Mouse (Mus musculus) gastrocnemius, adult 2 months (tissue): ENCODE data around the gene Mtch2. TPM values are rescaled to one million over a fixed set of nuclear protein-coding genes. Genes with fewer than 3 reads are reported as not detected.
"Not testable (repeated sequence)": the region's sequence is repeated elsewhere in the genome, so short reads cannot be mapped to it uniquely, and the experiment has no call there.

Experiments
- DNase-seq: peaks from one replicate; pipeline ENCODE4 v3.0.0; 2022
- H3K27ac ChIP-seq: fragments of 200-600 bp; 2 replicates; pipeline ENCODE4 v1.8.1; 2022; ENCODE audit warnings: mild to moderate bottlenecking
- H3K4me3 ChIP-seq: fragments of 200-600 bp; 2 replicates; pipeline ENCODE4 v1.8.1; 2022; ENCODE audit warnings: mild to moderate bottlenecking, moderate library complexity
- CTCF ChIP-seq: fragments of 200-600 bp; IDR thresholded peaks from 2 replicates; pipeline ENCODE4 v1.8.1; 2022; ENCODE audit warnings: antibody characterized with exemption, mild to moderate bottlenecking, moderate library complexity
- intact Hi-C: fragments of 180-260 bp; cut with DNase I; formaldehyde crosslinking; loops from one replicate; pipeline ENCODE4 v1.15.1; 2025
- total RNA-seq, 2 experiments: library from RNA; stranded (reverse); gene quantifications; 2 replicates each; pipeline ENCODE4 v1.2.3; 2021

Gene Mtch2
- total RNA-seq, 2 experiments from 2014 or later = 156 to 179 TPM

DNA sequence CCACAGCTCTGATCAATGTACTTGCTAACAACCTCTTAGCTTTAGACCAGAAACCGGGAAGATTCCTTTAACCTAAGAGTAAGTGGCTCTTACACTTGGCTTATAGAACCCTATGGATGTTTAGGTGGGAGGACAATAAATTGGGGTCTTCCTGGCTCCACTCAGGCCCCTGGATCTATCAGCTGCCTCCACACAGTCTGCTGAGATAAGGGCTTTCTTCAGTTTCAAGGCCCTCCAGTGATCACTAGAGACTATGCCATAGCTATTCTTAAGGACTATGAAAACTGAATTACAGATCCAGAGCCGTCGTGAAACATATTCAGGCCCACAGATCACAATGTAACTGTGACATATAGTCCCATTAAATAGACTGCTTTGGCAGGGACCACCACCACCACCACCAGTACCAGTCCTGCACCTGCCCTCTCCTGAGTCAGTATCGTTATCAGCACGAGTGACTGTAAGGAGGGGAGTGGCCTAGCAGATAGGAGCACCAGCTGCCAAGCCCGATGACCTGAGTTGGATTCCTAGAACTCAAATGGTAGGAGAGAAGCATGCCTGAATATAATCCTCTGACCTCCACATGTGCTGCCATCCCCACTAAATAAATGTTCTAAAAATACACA lies 46.8 kb downstream of the Mtch2 start:
- H3K27ac ChIP-seq = no peak overlapping the region
- DNase-seq = no peak
- TF ChIP-seq CTCF = no peak
- H3K4me3 ChIP-seq = no peak overlapping the region
- intact Hi-C loops = no loop called here

DNA sequence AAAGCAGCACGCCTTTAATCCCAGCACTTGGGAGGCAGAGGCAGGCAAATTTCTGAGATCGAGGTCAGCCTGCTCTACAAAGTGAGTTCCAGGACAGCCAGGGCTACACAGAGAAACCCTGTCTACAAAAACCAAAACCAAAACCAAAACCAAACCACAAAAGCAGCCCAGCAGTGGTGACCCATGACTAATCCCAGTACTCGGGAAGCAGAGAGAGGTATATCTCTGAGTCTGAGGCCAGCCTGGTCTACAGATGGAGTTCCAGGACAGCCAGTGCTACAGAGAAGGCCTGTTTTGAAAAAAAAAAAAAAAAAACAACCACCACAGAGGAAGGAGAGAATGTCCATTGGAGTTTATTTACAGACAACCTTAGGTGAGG lies 47.3 kb downstream of the Mtch2 start:
- DNase-seq, H3K27ac ChIP-seq, H3K4me3 ChIP-seq, intact Hi-C loops: not testable (repeated sequence)

DNA sequence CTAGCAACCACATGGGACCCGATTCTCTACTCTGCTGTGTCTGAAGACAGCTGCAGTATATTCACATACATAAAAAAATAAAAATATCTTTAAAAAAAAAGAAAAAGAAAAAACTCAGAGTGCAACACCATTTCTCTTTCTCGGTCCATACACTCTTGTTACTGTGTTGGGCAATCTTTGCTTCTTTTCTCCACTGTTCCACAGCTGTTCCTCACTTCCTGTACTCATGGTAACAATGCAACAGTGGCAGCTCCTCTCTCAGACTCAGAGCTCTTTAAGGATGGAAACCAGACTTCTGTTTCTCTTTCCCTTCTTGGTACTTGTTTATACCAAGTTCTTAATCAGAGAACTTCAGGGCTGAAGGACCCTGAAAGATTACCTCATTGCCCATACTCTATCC lies 56.4 kb downstream of the Mtch2 start:
- peak overlapping the region; percentile 98 for H3K27ac ChIP-seq
- intact Hi-C loops = loop anchor here (5.0 kb wide), 1 partner anchor 39 kb away; the partner anchor contains the start of gene Celf1
- TF ChIP-seq CTCF = no peak
- H3K4me3 ChIP-seq = peak overlapping the region; percentile 87
- no peak for DNase-seq

DNA sequence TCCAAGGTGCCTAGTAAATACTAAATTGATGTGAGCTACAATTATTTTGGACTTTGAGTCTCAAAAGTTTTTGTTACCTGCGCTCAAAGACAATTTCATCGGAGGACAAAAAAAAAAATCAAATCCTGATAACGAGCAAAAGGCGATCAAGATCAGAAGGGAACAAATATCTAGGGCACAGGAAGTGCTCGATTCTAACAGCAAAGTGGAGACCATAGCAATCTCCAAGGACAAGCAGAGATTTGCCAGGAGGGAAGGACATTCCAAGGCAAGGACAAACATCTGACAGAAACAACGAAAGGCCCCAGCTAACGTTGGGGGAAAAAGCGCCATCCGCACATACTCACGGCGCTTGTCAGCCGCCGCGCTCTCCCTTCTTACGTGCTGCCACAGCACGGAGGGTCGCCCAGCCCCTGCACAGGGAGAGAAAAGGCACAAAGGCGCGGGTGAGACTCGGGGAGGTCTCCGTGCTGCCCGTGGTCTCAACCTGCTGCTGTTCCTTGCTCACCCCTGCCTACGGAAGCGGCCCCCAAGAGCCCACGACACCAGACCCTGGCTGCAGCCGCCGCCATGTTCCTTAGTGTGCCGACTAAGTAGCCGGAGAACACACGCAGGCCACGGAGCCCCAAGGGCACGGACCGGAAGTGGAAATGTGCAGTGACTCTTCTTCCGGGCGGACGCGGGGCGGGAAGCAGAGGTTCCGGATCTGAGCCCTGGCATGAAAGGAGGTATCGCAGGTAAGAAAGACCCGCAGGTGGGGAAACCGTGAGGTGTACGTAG lies 57.3 kb downstream of the Mtch2 start, which contains the start of the genes Kbtbd4 and Ndufs3:
Gene Kbtbd4, plus strand, starts transcription at position 665 of the 780 bp plus-strand sequence.
Gene Ndufs3, minus strand, starts transcription at position 752 of the 780 bp plus-strand sequence.
- H3K27ac ChIP-seq = peak within 1 kb of the TSS; percentile 98
- DNase-seq = peak; percentile 91
- peak within 1 kb of the TSS; percentile 87 for H3K4me3 ChIP-seq
- no peak for TF ChIP-seq CTCF
- intact Hi-C loops = loop anchor here (5.0 kb wide), 1 partner anchor 38 kb away; the partner anchor contains the start of gene Celf1

DNA sequence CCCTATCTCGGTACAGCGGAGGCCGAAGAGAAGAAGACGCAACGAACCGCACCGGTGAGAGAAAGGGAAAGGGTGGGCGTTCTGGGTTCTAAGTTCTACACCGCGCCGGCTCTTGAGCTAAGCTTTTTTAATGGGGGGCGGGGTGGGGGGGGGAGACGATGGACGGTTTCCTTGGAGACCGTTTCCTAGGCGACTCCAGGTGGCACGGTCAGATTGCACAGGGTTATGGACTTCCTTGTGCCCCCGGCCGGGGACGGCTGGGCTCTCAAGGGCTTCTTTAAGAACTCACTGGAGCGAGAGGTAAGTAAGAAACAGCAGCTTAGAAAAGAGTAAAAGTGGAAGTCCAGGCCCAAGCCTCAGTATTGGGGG lies 57.9 kb downstream of the Mtch2 start:
- peak overlapping the region; percentile 98 for H3K27ac ChIP-seq
- no peak for TF ChIP-seq CTCF
- H3K4me3 ChIP-seq = peak overlapping the region; percentile 87
- DNase-seq = no peak
- intact Hi-C loops = loop anchor here (5.0 kb wide), 1 partner anchor 37 kb away; the partner anchor contains the start of gene Celf1

DNA sequence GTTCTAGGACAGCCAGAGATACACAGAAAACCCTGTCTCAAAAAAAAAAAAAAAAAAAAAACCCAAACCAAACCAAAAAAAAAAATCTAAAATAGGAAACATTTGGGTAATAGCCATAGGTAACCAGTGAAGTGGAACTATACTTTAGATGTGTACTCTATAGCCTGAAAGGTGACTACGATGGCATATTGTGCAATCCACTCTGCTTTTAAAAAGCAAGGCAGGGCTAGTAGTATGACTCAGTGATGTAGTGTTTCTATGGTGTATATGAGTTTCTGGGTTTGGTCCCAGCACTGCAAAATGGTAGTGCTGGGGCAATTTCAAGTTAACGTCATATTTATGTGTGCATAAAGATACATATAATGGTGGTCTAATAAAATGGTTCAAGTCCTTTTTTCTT lies 59.8 kb downstream of the Mtch2 start:
- no peak overlapping the region for H3K27ac ChIP-seq
- TF ChIP-seq CTCF = no peak
- intact Hi-C loops = no loop called here
- H3K4me3 ChIP-seq = no peak overlapping the region
- DNase-seq = no peak

DNA sequence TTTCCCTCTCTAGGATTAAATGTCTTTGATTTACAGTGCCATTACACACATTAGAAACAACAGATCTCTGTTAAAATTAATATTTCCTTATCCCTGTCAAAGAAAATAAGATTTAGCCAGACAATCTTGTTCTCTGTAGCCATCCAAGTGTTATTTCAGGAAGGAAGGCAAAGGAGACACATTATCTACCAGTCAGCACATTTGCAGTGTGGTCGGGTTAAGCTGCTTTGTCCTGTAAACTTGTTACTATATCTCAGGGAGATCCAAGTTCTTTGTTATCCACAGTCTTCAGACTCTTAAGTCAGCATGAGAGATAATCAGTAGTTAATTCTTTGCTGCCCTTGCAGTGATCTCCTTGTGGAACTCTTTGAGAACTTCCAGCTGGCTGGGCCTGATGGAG lies 63.9 kb downstream of the Mtch2 start:
- intact Hi-C loops = no loop called here
- TF ChIP-seq CTCF = no peak
- no peak for DNase-seq
- H3K4me3 ChIP-seq = no peak overlapping the region
- H3K27ac ChIP-seq = peak overlapping the region; percentile 64

DNA sequence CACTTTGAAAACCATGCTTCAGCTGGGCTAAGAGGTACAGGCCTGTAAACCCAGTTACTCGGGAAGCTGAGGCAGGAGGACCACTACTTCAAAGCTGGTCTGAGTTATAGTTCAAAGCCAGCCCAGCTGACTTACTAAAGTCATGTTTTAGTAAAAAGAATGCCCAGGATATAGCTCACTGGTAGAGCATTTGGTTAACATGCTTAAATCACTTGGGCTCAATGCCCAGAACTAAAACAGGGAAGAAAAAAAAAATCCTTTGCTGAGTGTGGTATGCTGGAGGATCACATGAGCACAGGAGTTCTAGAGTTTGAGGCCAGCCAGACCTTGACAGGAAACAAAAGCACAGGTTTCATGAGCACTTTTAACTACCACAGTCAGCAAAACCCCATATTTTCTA lies 64.7 kb downstream of the Mtch2 start:
- intact Hi-C loops = no loop called here
- TF ChIP-seq CTCF = no peak
- DNase-seq = no peak
- Histone ChIP-seq H3K27ac (peak overlapping the region; percentile 64; the same call in 1 of the 2 replicates), H3K4me3 (no peak overlapping the region)

DNA sequence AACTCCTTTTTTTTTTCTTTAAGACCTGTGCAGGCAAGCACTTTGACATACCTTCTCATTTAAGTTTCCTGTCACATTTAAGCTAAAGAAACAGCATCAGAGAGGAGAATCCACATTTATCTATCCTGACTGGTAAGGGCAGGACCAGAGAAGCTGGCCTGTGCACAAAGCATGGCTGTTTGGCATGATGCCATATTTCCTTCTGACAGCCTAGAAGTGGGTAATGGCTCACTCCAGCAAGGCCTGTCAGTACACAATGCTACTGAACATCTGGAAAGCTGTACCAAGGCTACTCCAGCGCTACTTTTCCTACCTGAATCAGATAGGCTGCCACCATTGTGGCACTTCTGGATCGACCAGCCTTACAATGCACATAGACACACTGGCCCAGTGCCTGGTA lies 66.7 kb downstream of the Mtch2 start:
- TF ChIP-seq CTCF = no peak
- no peak for DNase-seq
- Histone ChIP-seq H3K27ac (peak overlapping the region; percentile 4; the same call in 1 of the 2 replicates), H3K4me3 (no peak overlapping the region; the same call in 1 of the 2 replicates)
- intact Hi-C loops = loop anchor here (2.0 kb wide), 1 partner anchor 13 kb away; no protein-coding TSS in a partner anchor

DNA sequence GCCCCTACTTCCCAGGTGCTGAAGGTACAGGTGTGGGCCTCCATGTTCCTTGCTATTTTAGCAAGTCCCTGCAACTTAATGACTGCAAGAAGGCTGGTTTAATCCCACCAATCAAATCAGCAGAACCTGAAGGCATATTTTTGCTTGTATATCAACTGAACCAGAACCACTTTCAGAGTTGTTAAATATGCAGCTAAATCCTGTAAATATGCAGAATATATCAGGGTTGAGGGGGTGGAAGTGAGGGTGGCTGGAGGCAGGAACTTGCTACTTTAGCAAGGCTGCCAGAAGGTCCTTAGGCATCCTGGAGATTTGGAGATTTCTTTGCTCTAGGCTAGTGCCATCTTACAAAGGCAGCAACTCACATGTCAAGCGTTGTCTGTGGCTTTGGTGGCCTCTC lies 68.6 kb downstream of the Mtch2 start:
- Histone ChIP-seq H3K27ac (peak overlapping the region; percentile 98; the same call in 1 of the 2 replicates), H3K4me3 (peak overlapping the region; percentile 89)
- no peak for DNase-seq
- intact Hi-C loops = loop anchor here (2.0 kb wide), 1 partner anchor 15 kb away; no protein-coding TSS in a partner anchor
- no peak for TF ChIP-seq CTCF

Other genes with a start within 250 kb of the Mtch2 start
- gene Nup160, start 169.9 kb upstream of the Mtch2 start, total RNA-seq = 10 to 100 TPM; 11.2 to 12.5 TPM
- gene Fnbp4, start 101.8 kb upstream of the Mtch2 start, total RNA-seq = 10 to 100 TPM; 17.9 to 19.7 TPM
- under 1 TPM; 0.18 to 0.20 TPM for gene Agbl2, start 64.4 kb upstream of the Mtch2 start, total RNA-seq
- gene C1qtnf4, start 38.7 kb downstream of the Mtch2 start, total RNA-seq = 1 to 10 TPM; 4.3 to 6.1 TPM
- 10 to 100 TPM; 18.5 to 20.6 TPM for gene Kbtbd4, start 57.6 kb downstream of the Mtch2 start, total RNA-seq
- 100 to 1,000 TPM; 460 to 625 TPM for gene Ndufs3, start 57.7 kb downstream of the Mtch2 start, total RNA-seq
- 10 to 100 TPM; 59.5 to 62.3 TPM for gene Celf1, start 93.2 kb downstream of the Mtch2 start, total RNA-seq
- 10 to 100 TPM; 28.3 to 30.2 TPM for gene Rapsn, start 188.5 kb downstream of the Mtch2 start, total RNA-seq
- 100 to 1,000 TPM; 226 to 256 TPM for gene Psmc3, start 206.9 kb downstream of the Mtch2 start, total RNA-seq
- gene Slc39a13, start 223.3 kb downstream of the Mtch2 start, total RNA-seq = 10 to 100 TPM; 18.7 to 22.0 TPM
- 1 to 10 TPM in 1 of 2 experiments, under 1 TPM in 1; 0.87 to 1.2 TPM for gene Spi1, start 235.2 kb downstream of the Mtch2 start, total RNA-seq